In genomic region chr12:8472051-8472450, GRCm38 (mm10) we compare ENCODE assay signal across 16 mouse cellular contexts. TPM values are rescaled to one million over a fixed set of nuclear protein-coding genes. Genes with fewer than 3 reads are reported as not detected.
DNase-seq lines count a peak whose midpoint lies in the region; ATAC-seq and TF ChIP-seq lines count a peak whose summit lies in the region.
"Had no signal": no experiment of that assay in that cellular context is flagged by ENCODE, and none has a peak within 500 bp of the region (broad histone marks: within the 10 kb centered on the region; RNA-seq: fewer than 3 reads in every experiment).

No protein-coding gene starts in this region.

- TF ChIP-seq EP300 in stomach, postnatal 0 days (optimal IDR thresholded peaks at IDR 0.05), result no peak

- no peak overlapping the region for H3K4me2 ChIP-seq in lung, embryonic 15.5 days
- no peak overlapping the region for H3K4me2 ChIP-seq in midbrain, embryonic 11.5 days
- no peak overlapping the region for H3K4me2 ChIP-seq in midbrain, embryonic 13.5 days (replicated peaks)
- no peak overlapping the region for H3K4me2 ChIP-seq in stomach, embryonic 14.5 days (replicated peaks; ENCODE audit: low read depth, low read length)
- H3K4me2 ChIP-seq in stomach, postnatal 0 days (replicated peaks; ENCODE audit: low read depth), result no peak overlapping the region

- H3K4me1 ChIP-seq in lung, embryonic 15.5 days, result peaks cover 51% of the 10 kb centered on the region
- H3K4me1 ChIP-seq in midbrain, embryonic 11.5 days (ENCODE audit: control insufficient read depth, insufficient read depth, low read length), result peaks cover 4% of the 10 kb centered on the region; the same call in 1 of the 2 replicates
- peaks cover 14% of the 10 kb centered on the region for H3K4me1 ChIP-seq in midbrain, embryonic 13.5 days (replicated peaks)
- peaks cover 19% of the 10 kb centered on the region; the same call in 1 of the 2 replicates for H3K4me1 ChIP-seq in stomach, embryonic 14.5 days (ENCODE audit: control insufficient read depth, insufficient read depth, low read length)
- peaks cover 4% of the 10 kb centered on the region for H3K4me1 ChIP-seq in stomach, postnatal 0 days (replicated peaks; ENCODE audit: control insufficient read depth, insufficient read depth)

- no peak for DNase-seq in layer of hippocampus, adult 2 months (ENCODE audit: low spot score in 2 of 2)
- no peak for DNase-seq in layer of hippocampus, postnatal 36 days
- DNase-seq in lung, postnatal 4 days, result no peak
- peak; percentile 74 for DNase-seq in midbrain, embryonic 11.5 days (ENCODE audit: low spot score, missing footprints)
- DNase-seq in stomach, postnatal 0 days (ENCODE audit: low spot score), result no peak
- DNase-seq: adrenal gland, adult 8-10 months; cerebellum, adult 11 months; cerebellum, adult 11-12 months had no signal

- no peaks in the 10 kb centered on the region for H3K36me3 ChIP-seq in lung, embryonic 15.5 days
- H3K36me3 ChIP-seq in midbrain, embryonic 11.5 days (ENCODE audit: control insufficient read depth, insufficient read depth, low read length), result no peaks in the 10 kb centered on the region
- no peaks in the 10 kb centered on the region for H3K36me3 ChIP-seq in midbrain, embryonic 13.5 days
- no peaks in the 10 kb centered on the region for H3K36me3 ChIP-seq in stomach, embryonic 14.5 days (ENCODE audit: control insufficient read depth, insufficient read depth, low read length)
- H3K36me3 ChIP-seq in stomach, postnatal 0 days (ENCODE audit: control insufficient read depth, insufficient read depth, low read length), result no peaks in the 10 kb centered on the region
- H3K36me3 ChIP-seq: G1E had no signal

- ATAC-seq in lung, embryonic 15.5 days (ENCODE audit: borderline replicate concordance, extremely low read depth, low FRiP score, low TSS enrichment), result no peak
- no peak for ATAC-seq in midbrain, embryonic 11.5 days (ENCODE audit: low FRiP score)
- no peak for ATAC-seq in midbrain, embryonic 13.5 days
- ATAC-seq in stomach, embryonic 14.5 days (ENCODE audit: insufficient number of reproducible peaks, insufficient read depth, low FRiP score, low read depth), result no peak
- ATAC-seq in stomach, postnatal 0 days (ENCODE audit: low FRiP score, low TSS enrichment), result no peak
- ATAC-seq: activated CD4-positive, CD25-positive, alpha-beta regulatory T cell, adult 4 months; CD4-positive, CD25-positive, alpha-beta regulatory T cell, adult 4 months; Patski had no signal

- peak overlapping the region; percentile 74; the same call in 1 of the 2 replicates for H3K27ac ChIP-seq in layer of hippocampus, adult 2 months
- H3K27ac ChIP-seq in lung, embryonic 15.5 days, result peak overlapping the region; percentile 21; the same call in 1 of the 2 replicates
- H3K27ac ChIP-seq in midbrain, embryonic 11.5 days (ENCODE audit: low read depth, low read length), result no peak overlapping the region
- no peak overlapping the region for H3K27ac ChIP-seq in midbrain, embryonic 13.5 days
- H3K27ac ChIP-seq in stomach, embryonic 14.5 days (ENCODE audit: low read length), result peak overlapping the region; percentile 7; the same call in 1 of the 2 replicates
- H3K27ac ChIP-seq in stomach, postnatal 0 days (replicated peaks), result no peak overlapping the region

- no peak overlapping the region for H3K4me3 ChIP-seq in layer of hippocampus, adult 2 months
- H3K4me3 ChIP-seq in lung, embryonic 15.5 days, result no peak overlapping the region
- no peak overlapping the region for H3K4me3 ChIP-seq in midbrain, embryonic 11.5 days (ENCODE audit: low read depth, low read length)
- H3K4me3 ChIP-seq in midbrain, embryonic 13.5 days (replicated peaks), result no peak overlapping the region
- no peak overlapping the region for H3K4me3 ChIP-seq in stomach, embryonic 14.5 days (ENCODE audit: low read depth, low read length)
- no peak overlapping the region for H3K4me3 ChIP-seq in stomach, postnatal 0 days (ENCODE audit: low read depth, low read length)

- no peaks in the 10 kb centered on the region for H3K27me3 ChIP-seq in lung, embryonic 15.5 days
- H3K27me3 ChIP-seq in midbrain, embryonic 11.5 days (ENCODE audit: control insufficient read depth, insufficient read depth, low read length), result no peaks in the 10 kb centered on the region
- no peaks in the 10 kb centered on the region for H3K27me3 ChIP-seq in midbrain, embryonic 13.5 days
- H3K27me3 ChIP-seq in stomach, embryonic 14.5 days (ENCODE audit: control insufficient read depth, insufficient read depth, low read length), result no peaks in the 10 kb centered on the region
- H3K27me3 ChIP-seq in stomach, postnatal 0 days (ENCODE audit: control insufficient read depth, insufficient read depth, low read length), result no peaks in the 10 kb centered on the region
- H3K27me3 ChIP-seq: CH12.LX, Patski had no signal

- H3K9ac ChIP-seq in lung, embryonic 15.5 days, result no peak overlapping the region
- H3K9ac ChIP-seq in midbrain, embryonic 11.5 days (ENCODE audit: low read length), result no peak overlapping the region
- no peak overlapping the region for H3K9ac ChIP-seq in midbrain, embryonic 13.5 days (replicated peaks)
- H3K9ac ChIP-seq in stomach, embryonic 14.5 days (replicated peaks; ENCODE audit: low read depth, low read length), result no peak overlapping the region
- H3K9ac ChIP-seq in stomach, postnatal 0 days (ENCODE audit: low read length), result no peak overlapping the region

- no peaks in the 10 kb centered on the region for H3K9me3 ChIP-seq in lung, embryonic 15.5 days
- no peaks in the 10 kb centered on the region for H3K9me3 ChIP-seq in midbrain, embryonic 11.5 days (ENCODE audit: control insufficient read depth, low read length)
- H3K9me3 ChIP-seq in midbrain, embryonic 13.5 days, result no peaks in the 10 kb centered on the region
- H3K9me3 ChIP-seq in stomach, embryonic 14.5 days (ENCODE audit: control insufficient read depth, low read depth, low read length), result no peaks in the 10 kb centered on the region
- H3K9me3 ChIP-seq in stomach, postnatal 0 days (ENCODE audit: control insufficient read depth, low read length), result no peaks in the 10 kb centered on the region
- H3K9me3 ChIP-seq: G1E had no signal

- TF ChIP-seq CTCF in layer of hippocampus, adult 2 months (conservative IDR thresholded peaks at IDR 0.05), result no peak
- no peak for TF ChIP-seq CTCF in stomach, postnatal 0 days (IDR thresholded peaks at IDR 0.05; ENCODE audit: low read depth)

- WGBS in lung, embryonic 15.5 days, result 57% methylated on average over 4 of the region's 4 CpGs
- 76% methylated on average over 4 of the region's 4 CpGs for WGBS in midbrain, embryonic 11.5 days
- WGBS in midbrain, embryonic 13.5 days, result 88% methylated on average over 4 of the region's 4 CpGs
- 67% methylated on average over 4 of the region's 4 CpGs for WGBS in stomach, embryonic 14.5 days
- 60% methylated on average over 4 of the region's 4 CpGs for WGBS in stomach, postnatal 0 days

RNA-seq across cellular contexts. Expression of gene Rhob, which starts 27.8 kb away (rescaled TPM):
- total RNA-seq in layer of hippocampus, adult 2 months (2021), result 100 to 1,000 TPM; 359 to 361 TPM
- 100 to 1,000 TPM; 354 to 385 TPM for total RNA-seq in layer of hippocampus, postnatal 36 days (2021)
- polyA plus RNA-seq in lung, embryonic 15.5 days (2015; fragmentation: Nextera tagmentation; extraction: Ambion mirVana), result 49.4 and 52.1 TPM in 2 replicates
- polyA plus RNA-seq in midbrain, embryonic 11.5 days (2014; fragmentation: Nextera tagmentation; extraction: Ambion mirVana), result 58.4 and 59.8 TPM in 2 replicates
- 55.1 and 67.8 TPM in 2 replicates for polyA plus RNA-seq in midbrain, embryonic 13.5 days (2015; fragmentation: Nextera tagmentation; extraction: Ambion mirVana)
- polyA plus RNA-seq in stomach, embryonic 14.5 days (2014; fragmentation: Nextera tagmentation; extraction: Ambion mirVana), result 52.8 and 58.5 TPM in 2 replicates
- polyA plus RNA-seq in stomach, postnatal 0 days (2015; fragmentation: Nextera tagmentation; extraction: Ambion mirVana), result 32.9 and 39.5 TPM in 2 replicates

Comparison
In these comparisons a context has a peak if more than half of its experiments do, and no peak if none do; other contexts are left out.
1. H3K27ac ChIP-seq: peak in layer of hippocampus, adult 2 months (single experiment), lung, embryonic 15.5 days (single experiment) and stomach, embryonic 14.5 days (single experiment); none in midbrain, embryonic 11.5 days (single experiment), midbrain, embryonic 13.5 days (single experiment) and stomach, postnatal 0 days (single experiment).